Mouse (Mus musculus) intestine, embryonic 16.5 days (tissue): ENCODE measurements around the gene Zfp777. TPM values are rescaled to one million over a fixed set of nuclear protein-coding genes. Genes with fewer than 3 reads are reported as not detected.

ENCODE experiments used
- ATAC-seq: fragments of 200-750 bp; cut with Nextera tagmentation; 2 replicates; pipeline ENCODE4 v1.8.0; 2017; ENCODE audit warnings: moderate TSS enrichment, moderate library complexity
- H3K27ac ChIP-seq: fragments of 300-500 bp; sonication (generic); 2 replicates; pipeline ENCODE4 v1.5.1; 2014; ENCODE audit warnings: mild to moderate bottlenecking, low read length
- H3K27me3 ChIP-seq: fragments of 300-500 bp; sonication (generic); replicated peaks from 2 replicates; pipeline ENCODE4 v1.6.1; 2014; ENCODE audit warnings: low read length, control low read depth, mixed read lengths; ENCODE audit not compliant: control insufficient read depth, insufficient read depth
- H3K36me3 ChIP-seq: fragments of 300-500 bp; sonication (generic); 2 replicates; pipeline ENCODE4 v1.6.1; 2014; ENCODE audit warnings: low read length, control low read depth; ENCODE audit not compliant: control insufficient read depth, insufficient read depth
- H3K4me1 ChIP-seq: fragments of 300-500 bp; sonication (generic); 2 replicates; pipeline ENCODE4 v1.6.1; 2014; ENCODE audit warnings: low read length, control low read depth, mixed read lengths; ENCODE audit not compliant: control insufficient read depth, insufficient read depth
- H3K4me2 ChIP-seq: fragments of 300-500 bp; sonication (generic); 2 replicates; pipeline ENCODE4 v1.6.1; 2014; ENCODE audit warnings: low read depth, low read length, control low read depth
- H3K4me3 ChIP-seq: fragments of 300-500 bp; sonication (generic); 2 replicates; pipeline ENCODE4 v1.5.1; 2014; ENCODE audit warnings: mild to moderate bottlenecking, low read length
- H3K9ac ChIP-seq: fragments of 300-500 bp; sonication (generic); 2 replicates; pipeline ENCODE4 v1.6.1; 2014; ENCODE audit warnings: low read depth, low read length
- H3K9me3 ChIP-seq: fragments of 300-500 bp; sonication (generic); 2 replicates; pipeline ENCODE4 v1.6.1; 2016; ENCODE audit warnings: low read length, control low read depth; ENCODE audit not compliant: control insufficient read depth
- WGBS: fragments of 180-500 bp; shearing (Covaris S2); extraction: QIAGEN DNeasy Blood & Tissue Kit; methylation state at CpG from one replicate; pipeline ENCODE4 v1.1.7; 2014; 5-methylcytosine and 5-hydroxymethylcytosine counted together
- microRNA-seq: library from miRNA; unstranded; fragments of <30 nt; microRNA quantifications from one replicate; pipeline ENCODE4, GENCODE M21; 2016
- polyA plus RNA-seq: library from polyadenylated mRNA; unstranded; fragments of >200 nt; fragmentation: Nextera tagmentation; extraction: Ambion mirVana; gene quantifications from 2 replicates; pipeline ENCODE4 v1.2.1, GENCODE M21; 2015

Zfp777 gene
- polyA plus RNA-seq, 1 experiment from 2014 or later, result 4.6 TPM

GRCm38 (mm10) chr6:48016841-48017240, 31.9 kb downstream of the Zfp777 start:
- H3K36me3 ChIP-seq, result no peaks in the 10 kb centered on the region
- H3K4me1 ChIP-seq, result no peaks in the 10 kb centered on the region
- H3K9ac ChIP-seq, result no peak overlapping the region
- no peak overlapping the region for H3K4me3 ChIP-seq
- no peak for ATAC-seq
- H3K9me3 ChIP-seq, result no peaks in the 10 kb centered on the region
- no peak overlapping the region for H3K4me2 ChIP-seq
- no peaks in the 10 kb centered on the region for H3K27me3 ChIP-seq
- WGBS, result 88% methylated on average over 9 of the region's 9 CpGs
- no peak overlapping the region for H3K27ac ChIP-seq

GRCm38 (mm10) chr6:48016090-48016521, 32.6 kb downstream of the Zfp777 start:
- peak overlapping the region; percentile 59 for H3K9ac ChIP-seq
- no peak overlapping the region for H3K27ac ChIP-seq
- 0% methylated on average over 23 of the region's 24 CpGs for WGBS
- no peaks in the 10 kb centered on the region for H3K4me1 ChIP-seq
- peak overlapping the region; percentile 46 for H3K4me3 ChIP-seq
- no peaks in the 10 kb centered on the region for H3K36me3 ChIP-seq
- peak overlapping the region; percentile 67 for H3K4me2 ChIP-seq
- no peaks in the 10 kb centered on the region for H3K9me3 ChIP-seq
- no peaks in the 10 kb centered on the region for H3K27me3 ChIP-seq
- ATAC-seq, result peak; percentile 94

GRCm38 (mm10) chr6:48010727-48011126, 38.0 kb downstream of the Zfp777 start:
- H3K27ac ChIP-seq, result no peak overlapping the region
- ATAC-seq, result no peak
- no peak overlapping the region for H3K4me3 ChIP-seq
- H3K27me3 ChIP-seq, result no peaks in the 10 kb centered on the region
- no peaks in the 10 kb centered on the region for H3K4me1 ChIP-seq
- H3K36me3 ChIP-seq, result no peaks in the 10 kb centered on the region
- H3K9ac ChIP-seq, result no peak overlapping the region
- 56% methylated on average over 8 of the region's 8 CpGs for WGBS
- no peak overlapping the region for H3K4me2 ChIP-seq
- H3K9me3 ChIP-seq, result no peaks in the 10 kb centered on the region

- no peaks in the 10 kb centered on the region for H3K4me1 ChIP-seq
- WGBS, result 85% methylated on average over 9 of the region's 9 CpGs
- no peak overlapping the region for H3K9ac ChIP-seq
- no peaks in the 10 kb centered on the region for H3K9me3 ChIP-seq
- no peaks in the 10 kb centered on the region for H3K36me3 ChIP-seq
- no peak for ATAC-seq
- no peak overlapping the region for H3K4me3 ChIP-seq
- no peak overlapping the region for H3K4me2 ChIP-seq
- H3K27me3 ChIP-seq, result no peaks in the 10 kb centered on the region
- no peak overlapping the region for H3K27ac ChIP-seq
These were observed 53.0 kb downstream of the Zfp777 start for GRCm38 (mm10) chr6:47995661-47996060.

GRCm38 (mm10) chr6:47983936-47984335, 64.8 kb downstream of the Zfp777 start:
- no peaks in the 10 kb centered on the region for H3K36me3 ChIP-seq
- no peak overlapping the region for H3K4me2 ChIP-seq
- H3K4me3 ChIP-seq, result no peak overlapping the region
- WGBS, result 15% methylated on average over 2 of the region's 2 CpGs
- no peaks in the 10 kb centered on the region for H3K27me3 ChIP-seq
- ATAC-seq, result peak; percentile 59; the same call in 1 of the 2 replicates
- no peaks in the 10 kb centered on the region for H3K9me3 ChIP-seq
- no peak overlapping the region for H3K9ac ChIP-seq
- H3K27ac ChIP-seq, result no peak overlapping the region
- no peaks in the 10 kb centered on the region for H3K4me1 ChIP-seq

GRCm38 (mm10) chr6:47978897-47979368, 69.8 kb downstream of the Zfp777 start:
- H3K27ac ChIP-seq, result no peak overlapping the region
- H3K36me3 ChIP-seq, result no peaks in the 10 kb centered on the region

GRCm38 (mm10) chr6:47974599-47974998, 74.1 kb downstream of the Zfp777 start:
- H3K9me3 ChIP-seq, result no peaks in the 10 kb centered on the region
- no peak overlapping the region for H3K27ac ChIP-seq
- 85% methylated on average over 1 of the region's 1 CpGs for WGBS
- H3K9ac ChIP-seq, result no peak overlapping the region
- no peaks in the 10 kb centered on the region for H3K4me1 ChIP-seq
- no peak for ATAC-seq
- H3K27me3 ChIP-seq, result no peaks in the 10 kb centered on the region
- no peak overlapping the region for H3K4me2 ChIP-seq
- no peak overlapping the region for H3K4me3 ChIP-seq
- H3K36me3 ChIP-seq, result no peaks in the 10 kb centered on the region

More at GRCm38 (mm10) chr6:47978897-47979368, 69.8 kb downstream of the Zfp777 start:
- Histone ChIP-seq H3K9ac (no peak overlapping the region), H3K4me1 (no peaks in the 10 kb centered on the region), H3K4me2 (no peak overlapping the region), H3K4me3 (no peak overlapping the region), H3K27me3 (no peaks in the 10 kb centered on the region), H3K9me3 (no peaks in the 10 kb centered on the region)
- 16% methylated on average over 6 of the region's 6 CpGs for WGBS
- peak; percentile 96 for ATAC-seq

Small RNA genes lying within 50 kb of the gene (microRNA-seq; reads per million reads assigned to microRNA genes)
- gene Gm24563, result not detected

Other genes with a start within 250 kb of the Zfp777 start
- gene Pdia4, start 235.5 kb downstream of the Zfp777 start, polyA plus RNA-seq, result 332 and 340 TPM in 2 replicates
- 2.0 and 2.4 TPM in 2 replicates for gene Zfp786, start 218.0 kb downstream of the Zfp777 start, polyA plus RNA-seq
- 5.8 and 6.6 TPM in 2 replicates for gene Zfp398, start 213.2 kb downstream of the Zfp777 start, polyA plus RNA-seq
- gene Zfp282, start 171.7 kb downstream of the Zfp777 start, polyA plus RNA-seq, result 8.9 and 9.8 TPM in 2 replicates
- 12.2 TPM in 2 replicates for gene Zfp212, start 128.4 kb downstream of the Zfp777 start, polyA plus RNA-seq
- 8.8 and 9.3 TPM in 2 replicates for gene Zfp956, start 95.5 kb downstream of the Zfp777 start, polyA plus RNA-seq
- 3.8 and 5.9 TPM in 2 replicates for gene Zfp746, start 37.7 kb upstream of the Zfp777 start, polyA plus RNA-seq